Mouse (Mus musculus): ENCODE measurements around the gene Gga3.

The Gga3 gene

DNA sequence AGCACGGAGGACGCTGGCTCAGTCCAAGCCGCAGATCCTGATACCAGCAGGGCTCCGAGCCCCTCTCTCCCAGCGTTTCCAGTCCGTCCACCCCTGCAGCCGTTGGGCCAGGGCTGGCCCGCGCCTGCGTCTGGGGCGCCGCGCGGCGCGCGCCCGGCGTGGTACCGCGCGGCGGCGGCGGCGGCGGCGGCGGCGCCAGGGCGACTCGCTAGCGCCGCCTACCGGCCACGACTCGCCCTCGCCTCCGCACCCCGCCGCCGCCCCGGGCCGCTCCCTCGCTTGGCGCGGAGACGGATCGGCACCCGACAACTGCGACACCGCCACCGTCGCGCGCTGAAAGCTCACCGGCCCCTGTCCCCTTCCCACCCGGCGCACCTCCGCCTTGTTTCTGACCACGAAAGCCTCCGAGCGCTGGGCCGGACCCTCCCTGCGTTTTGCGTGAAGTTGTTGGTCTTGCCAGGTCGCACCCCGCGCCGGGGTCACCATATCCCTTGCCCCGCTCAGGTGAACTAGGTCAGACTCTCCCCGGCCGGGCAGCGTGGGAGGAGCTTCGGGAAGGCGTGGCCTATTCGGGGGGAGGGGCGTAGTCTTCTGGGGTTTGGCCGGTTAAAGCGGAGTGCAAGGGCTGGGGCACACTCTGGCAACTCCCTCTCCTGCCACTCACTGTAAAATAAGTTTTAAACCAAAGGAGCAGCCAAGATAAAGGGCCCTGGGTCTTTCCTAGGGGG is 8.7 kb upstream of the Gga3 start, which contains the start of gene Mif4gd:
Mif4gd (minus strand) TSS at position 560 of the 728 bp plus-strand sequence.
- DNase-seq (ENCODE audit: low spot score), result peak; percentile 78

DNA sequence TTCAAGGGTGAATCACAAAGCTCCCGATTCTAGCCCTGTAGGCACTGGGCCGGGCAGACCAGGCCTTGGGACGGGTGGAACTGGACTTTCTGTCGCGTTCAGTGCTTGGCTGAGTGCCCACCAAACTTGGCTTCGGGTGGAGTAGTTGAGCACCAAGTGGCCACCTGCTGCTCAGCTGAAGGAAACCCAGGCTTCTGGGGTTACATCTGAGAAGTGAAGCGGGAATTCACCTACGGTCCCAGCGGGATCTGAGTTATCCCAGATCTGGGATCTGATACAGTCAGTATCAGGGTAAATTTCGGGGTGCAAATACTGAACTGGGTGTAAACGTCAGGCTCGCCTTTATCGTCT is 8.2 kb upstream of the Gga3 start:
- peak; percentile 69 for DNase-seq (ENCODE audit: low spot score)

DNA sequence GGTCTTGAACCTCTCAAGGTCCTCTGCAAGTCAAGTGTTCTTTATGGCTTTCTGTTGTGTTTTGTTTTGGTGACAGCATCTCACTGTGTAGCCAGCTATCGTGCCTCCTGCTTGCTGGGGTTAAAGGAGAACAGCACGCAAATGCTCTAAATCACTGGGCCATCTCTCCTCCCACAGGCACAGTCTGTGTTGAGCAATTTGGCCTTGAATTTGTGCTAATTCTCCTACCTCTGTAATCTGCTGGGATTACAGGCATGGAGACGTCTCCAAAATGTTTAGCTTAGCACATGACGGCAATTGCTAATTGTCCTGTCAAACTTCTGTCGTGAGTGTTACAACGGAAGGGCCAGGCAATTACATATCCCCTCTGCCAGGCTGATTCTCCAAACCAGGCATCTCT is 7.3 kb upstream of the Gga3 start:
- DNase-seq (ENCODE audit: low spot score), result no peak

DNA sequence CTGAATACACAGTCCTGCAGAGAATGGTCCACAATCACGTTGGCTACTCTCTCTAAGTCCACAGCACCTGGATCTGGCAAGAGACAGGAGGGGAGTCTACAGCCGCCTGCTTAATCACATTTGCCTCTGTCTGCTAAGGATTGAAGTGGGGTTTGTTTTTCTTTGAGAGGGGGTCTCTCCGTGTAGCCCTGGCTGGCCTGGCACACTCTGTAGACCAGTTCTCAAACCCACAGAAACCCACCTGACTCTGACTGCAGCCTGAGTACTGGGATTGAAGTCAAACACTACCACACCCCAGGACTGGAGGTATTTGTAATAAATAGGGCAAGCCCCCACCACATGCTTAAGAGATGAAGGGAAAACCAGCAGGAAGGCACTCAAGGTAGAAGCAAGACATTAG is 5.7 kb upstream of the Gga3 start:
- DNase-seq (ENCODE audit: low spot score), result no peak

DNA sequence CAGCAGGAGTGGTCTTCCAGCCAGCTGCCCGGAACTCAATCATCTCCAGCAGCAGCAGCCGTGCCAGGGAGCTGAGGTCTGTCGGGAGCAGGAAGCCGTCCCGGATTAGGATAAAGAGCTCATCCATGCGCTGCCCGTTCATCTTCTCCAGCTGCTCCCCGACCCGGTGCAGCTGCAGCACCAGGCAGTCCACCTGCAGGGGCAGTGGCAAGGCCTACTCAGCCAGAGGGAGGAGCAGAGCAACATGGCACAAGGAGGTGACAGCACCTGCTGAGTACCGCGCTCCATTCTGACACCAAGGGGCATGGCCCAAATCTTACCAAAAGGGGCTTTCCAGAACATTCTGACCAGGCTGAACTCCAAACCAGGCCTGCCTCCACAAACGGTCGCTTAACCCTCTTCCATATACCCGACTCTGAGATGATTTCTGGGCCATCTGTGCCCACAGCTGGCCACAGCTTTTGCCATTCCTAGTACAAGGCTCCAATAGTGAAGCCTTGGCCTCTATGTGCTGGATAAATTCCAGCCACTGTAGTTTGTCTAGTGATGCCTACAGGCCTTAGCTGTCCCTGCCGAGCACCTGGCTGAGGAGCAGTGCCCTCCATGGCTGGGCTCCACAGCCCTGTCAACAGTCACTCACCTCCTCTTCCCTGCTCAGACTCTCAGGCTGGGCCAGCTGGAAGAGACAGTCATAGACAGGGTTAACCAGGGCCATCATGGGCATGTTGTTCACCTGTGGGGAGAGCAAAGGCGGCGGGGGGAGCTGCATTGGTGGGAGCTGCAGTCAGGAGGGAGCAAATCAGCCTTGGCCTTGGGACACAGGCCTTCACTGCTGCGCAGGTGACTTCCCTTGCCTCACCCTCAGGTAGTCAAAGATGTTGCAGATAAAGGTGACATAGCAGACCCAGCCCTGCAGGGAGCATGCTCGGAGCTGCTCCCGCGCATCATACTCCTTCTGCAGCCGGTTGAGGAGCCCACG is 4.9 kb upstream of the Gga3 start:
- peak; percentile 38 for DNase-seq (ENCODE audit: low spot score)

DNA sequence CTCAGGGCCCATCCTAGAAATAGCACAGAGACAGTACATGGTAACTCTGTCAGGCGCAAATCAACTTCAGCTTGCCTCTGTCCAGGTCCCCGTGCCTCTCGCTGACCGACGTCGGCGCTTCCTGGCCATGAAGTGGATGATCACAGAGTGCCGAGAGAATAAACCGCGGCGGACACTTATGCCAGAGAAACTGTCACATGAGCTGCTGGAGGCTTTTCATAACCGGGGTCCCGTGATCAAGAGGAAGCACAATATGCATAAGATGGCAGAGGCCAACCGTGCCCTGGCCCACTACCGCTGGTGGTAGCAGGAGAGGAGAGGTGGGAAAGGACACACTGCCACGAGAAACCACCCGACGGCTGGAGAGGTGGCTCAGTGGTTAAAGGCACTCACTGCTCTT is 2.9 kb upstream of the Gga3 start:
- DNase-seq (ENCODE audit: low spot score), result no peak

DNA sequence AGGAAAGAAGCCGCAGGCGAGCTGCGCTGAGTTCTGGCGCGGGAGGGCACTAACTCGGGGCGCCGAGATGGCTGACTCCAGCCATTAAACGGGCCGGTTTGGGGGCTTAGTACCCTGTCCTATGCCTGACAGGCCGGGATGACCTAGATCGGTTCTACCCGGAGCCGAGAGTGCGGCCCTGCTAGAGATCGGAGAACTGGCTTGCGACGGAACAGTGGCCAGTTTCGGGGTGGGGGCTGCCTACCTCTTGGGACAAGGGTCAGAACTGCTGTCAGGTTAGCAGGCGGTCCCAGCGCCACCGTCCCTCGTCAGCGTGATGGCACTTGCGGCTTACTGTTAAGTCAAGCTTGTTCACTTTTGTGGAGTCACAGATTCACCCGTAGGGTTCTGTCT is 449 bp upstream of the Gga3 start:
- DNase-seq (ENCODE audit: low spot score), result peak; percentile 30

DNA sequence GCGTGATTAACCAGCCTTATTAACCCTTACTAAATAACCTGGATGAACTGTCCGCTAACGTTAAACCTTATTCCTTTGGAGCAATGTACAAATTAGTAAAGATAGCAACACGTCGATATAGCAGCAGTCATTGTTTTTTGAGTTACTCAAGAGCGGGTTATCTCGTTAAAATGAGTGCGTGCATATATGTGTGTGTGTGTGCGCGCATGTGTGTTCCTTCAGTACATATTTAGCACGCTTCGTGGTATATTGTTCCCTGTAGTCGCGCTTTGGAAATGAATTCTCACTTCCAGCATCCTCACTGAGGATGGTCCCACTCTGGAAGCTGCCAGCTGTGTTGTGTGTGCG is 749 bp downstream of the Gga3 start:
- DNase-seq (ENCODE audit: low spot score), result no peak

DNA sequence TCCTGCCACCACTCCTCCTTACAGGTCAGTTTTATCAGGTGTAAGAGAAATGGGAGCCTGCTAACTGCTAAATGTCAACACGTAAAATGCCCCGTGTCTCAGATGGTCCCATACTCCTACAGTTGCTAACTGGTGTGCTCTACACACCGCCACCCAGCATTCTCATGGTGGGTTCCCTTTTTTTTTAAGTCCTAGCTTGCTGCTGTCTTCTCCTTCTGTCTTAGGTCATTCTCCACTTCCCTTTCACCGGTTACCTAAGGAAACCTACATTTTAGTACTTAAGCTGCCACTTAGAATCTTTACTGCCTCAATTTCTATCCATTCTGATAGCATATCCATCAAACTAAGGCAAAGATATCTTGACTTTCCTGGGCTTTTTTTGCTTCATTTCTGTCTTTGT is 2.7 kb downstream of the Gga3 start:
- no peak for DNase-seq (ENCODE audit: low spot score)

DNA sequence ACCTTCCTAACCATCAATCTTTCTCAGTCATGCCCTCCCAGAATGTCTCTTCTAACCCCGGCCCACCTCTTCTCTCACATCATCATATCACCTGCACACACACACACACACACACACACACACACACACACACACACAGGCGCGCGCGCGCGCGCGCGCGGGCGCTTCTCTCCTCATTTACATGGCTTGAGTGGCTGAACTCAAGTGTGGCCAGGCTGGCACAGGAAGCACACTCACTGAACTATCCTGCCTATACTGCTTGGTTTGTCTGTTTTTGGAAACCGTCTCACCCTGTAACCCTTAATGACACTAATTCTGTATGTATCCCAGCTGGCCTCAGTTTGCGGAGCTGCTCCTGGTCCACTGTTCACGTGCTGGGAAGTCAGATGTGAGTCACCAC is 3.1 kb downstream of the Gga3 start:
- DNase-seq (ENCODE audit: low spot score), result no peak

DNA sequence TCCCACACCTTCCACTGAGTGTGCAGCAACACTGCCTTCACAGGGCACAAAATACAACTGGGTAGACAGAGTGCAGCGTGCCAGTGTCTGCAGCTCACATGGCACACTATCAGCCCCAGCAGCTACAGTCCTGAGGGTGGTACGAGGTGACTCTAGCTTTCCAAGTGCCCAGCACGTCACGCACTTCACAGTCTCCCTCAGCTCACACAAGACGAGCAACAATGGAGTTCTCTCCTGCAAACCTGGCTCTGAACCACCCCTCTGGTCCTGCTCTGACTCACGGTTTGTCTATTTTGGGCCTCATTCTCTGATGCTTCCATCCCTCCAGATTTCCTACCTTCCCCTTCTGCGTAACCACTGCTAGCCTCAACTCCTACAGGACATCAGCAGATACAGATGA is 4.1 kb downstream of the Gga3 start:
- no peak for DNase-seq (ENCODE audit: low spot score)

DNA sequence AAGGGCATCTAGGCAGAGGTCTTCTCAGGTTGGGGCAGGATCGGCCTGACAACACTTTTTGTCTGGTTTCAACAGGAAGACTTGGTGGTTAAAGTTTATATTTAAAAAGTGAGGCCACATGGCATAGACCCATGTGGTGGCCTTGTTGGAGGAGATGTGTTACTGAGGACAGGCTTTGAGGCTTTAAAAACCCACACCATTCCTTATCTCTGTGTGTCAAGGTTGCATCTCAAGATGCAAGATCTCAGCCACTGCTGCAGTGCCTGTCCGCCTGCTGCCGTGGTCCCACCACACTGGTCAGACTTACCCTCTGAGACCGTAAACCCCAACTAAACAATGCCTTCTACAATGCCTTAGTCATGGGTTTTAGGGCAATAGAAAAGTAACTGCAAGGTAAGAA is 5.5 kb downstream of the Gga3 start:
- DNase-seq (ENCODE audit: low spot score), result no peak

DNA sequence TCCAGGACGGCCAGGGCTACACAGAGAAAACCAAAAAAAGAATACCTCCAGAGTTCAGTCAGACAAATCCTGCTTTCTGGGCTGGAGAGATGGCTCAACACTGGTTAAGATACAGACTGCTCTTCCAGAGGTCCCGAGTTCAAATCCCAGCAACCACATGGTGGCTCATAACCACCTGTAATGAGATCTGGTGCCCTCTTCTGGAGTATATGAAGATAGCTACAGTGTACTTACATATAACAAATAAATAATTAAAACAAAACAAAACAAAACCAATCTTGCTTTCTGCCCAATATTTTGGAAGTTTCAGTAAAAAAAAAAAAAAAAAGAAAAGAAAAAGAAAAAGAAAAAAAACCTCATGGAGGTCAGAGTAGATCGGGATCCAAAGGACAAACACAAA is 8.6 kb downstream of the Gga3 start:
- DNase-seq (ENCODE audit: low spot score), result no peak

DNA sequence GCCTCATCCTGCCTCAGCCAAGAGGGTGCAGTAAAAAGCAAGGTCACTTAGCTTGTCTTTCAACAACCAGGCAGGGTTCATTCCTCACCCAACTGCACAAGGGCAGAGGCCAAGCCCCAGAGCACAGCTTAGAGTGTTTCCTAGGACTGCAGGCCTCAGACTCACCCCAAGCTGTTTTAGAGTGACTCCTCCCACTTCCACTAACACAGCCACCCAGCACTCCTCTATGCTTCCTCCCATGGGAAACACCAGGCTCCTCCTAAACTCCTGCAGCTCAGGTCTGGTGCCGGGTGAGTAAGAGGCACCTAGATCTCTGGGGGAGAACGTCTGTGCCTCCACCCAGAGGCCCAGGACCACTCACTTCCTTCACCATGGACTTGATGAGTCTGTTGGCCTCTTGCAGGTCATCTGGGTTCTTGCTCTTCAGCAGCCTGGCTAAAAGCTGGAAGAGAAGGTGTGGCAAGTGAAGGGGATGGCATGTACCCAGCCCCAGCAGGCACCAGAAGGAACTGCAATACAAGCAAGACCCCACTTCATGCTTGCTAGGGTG is 13.2 kb downstream of the Gga3 start:
- peak; percentile 51 for DNase-seq (ENCODE audit: low spot score)

DNA sequence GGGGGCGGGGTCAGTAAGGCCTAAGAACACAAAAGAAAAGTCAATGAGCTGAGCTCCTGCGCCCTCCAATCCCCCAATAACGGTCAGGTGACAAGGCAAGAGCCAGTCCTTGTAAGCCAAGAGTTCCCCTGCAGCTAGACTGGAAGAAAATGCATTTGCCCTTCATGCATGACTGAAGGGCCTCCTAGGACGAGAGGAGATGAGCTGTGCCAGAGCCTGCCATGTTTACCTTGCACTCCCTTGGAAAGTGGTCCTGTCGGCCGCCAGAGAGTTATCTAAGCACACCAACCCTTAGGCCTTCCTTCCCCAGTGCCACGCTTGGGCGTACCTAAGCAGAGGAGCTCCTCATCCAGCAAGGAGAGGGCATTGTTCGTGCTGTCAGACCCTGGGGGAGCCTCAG is 15.9 kb downstream of the Gga3 start:
- DNase-seq (ENCODE audit: low spot score), result no peak

DNA sequence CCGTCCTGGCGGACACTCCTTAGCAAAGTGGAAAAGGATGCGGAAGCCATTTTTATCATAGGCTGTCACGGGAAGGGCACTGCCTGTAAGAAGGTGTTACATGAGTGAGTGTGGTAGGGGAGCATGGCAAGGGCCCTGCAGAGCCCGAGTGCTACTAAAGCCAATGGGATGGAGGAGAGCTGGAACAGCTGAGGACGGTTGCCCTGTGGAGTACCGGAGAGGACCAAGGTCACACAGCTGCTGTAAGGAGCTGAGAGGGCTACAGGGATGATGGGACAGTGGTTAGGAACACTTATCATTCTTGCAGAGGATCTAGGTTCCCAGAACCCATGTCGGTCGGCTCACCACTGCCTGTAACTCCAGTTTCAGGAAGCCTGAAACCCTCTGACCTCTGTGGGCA is 17.4 kb downstream of the Gga3 start:
- no peak for DNase-seq (ENCODE audit: low spot score)

DNA sequence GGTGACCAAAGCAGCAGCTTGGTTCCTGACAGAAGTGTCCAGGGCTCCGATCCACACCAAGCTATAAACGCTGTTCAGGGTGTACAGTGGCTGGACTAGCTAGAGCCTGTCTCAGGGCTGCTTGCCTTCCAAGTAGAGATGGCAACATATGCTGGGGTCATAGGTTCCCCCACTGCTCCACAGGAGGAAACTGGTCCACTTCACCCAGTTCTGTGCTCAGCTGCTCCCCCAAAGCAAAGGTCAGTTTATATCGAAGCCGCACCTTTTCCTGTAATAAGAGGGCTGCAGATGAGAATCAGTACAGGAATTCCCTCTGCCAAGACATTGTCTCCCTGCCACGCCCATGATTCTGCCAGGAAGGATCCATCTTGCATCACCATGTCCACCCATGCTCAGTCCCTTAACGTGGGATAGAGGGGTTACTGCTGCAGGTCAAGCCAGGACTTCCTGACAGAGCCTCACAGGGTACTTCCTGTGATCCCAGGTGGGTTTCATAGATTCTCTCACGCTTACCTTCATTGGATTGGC is 18.2 kb downstream of the Gga3 start:
- DNase-seq (ENCODE audit: low spot score), result no peak

DNA sequence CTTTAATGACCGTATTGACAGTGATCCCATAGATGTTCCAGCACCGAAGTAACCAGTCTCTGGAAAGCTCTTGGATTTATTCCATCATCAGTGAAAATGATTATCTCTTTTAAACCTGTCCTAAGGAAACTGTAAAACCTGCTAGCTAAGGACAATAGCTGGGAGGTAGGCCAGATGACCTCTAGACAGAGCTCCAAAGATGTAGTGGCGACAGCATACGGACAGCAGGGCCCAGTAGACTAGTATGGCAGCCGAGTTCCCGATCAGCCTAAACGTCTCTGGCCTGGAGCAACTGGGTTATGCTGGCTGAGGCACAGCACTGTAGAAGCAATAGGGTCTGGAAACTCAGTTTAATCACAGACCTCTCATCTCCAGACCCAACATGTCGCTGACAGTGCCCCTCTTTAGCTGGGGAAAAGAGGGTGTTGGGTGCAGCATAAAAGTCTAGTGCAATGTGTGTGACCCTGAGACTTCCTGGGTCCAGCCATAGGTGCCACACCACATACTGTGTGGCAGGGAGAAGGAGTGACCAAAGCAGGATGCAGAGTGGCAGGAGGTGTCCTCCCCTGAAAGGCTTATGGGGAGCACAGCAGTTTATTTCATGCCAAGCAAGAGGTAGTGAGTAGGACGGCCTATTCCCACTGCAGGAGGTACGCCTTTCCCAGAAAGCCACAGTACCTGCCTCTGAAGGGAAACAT is 19.3 kb downstream of the Gga3 start:
- DNase-seq (ENCODE audit: low spot score), result no peak

DNA sequence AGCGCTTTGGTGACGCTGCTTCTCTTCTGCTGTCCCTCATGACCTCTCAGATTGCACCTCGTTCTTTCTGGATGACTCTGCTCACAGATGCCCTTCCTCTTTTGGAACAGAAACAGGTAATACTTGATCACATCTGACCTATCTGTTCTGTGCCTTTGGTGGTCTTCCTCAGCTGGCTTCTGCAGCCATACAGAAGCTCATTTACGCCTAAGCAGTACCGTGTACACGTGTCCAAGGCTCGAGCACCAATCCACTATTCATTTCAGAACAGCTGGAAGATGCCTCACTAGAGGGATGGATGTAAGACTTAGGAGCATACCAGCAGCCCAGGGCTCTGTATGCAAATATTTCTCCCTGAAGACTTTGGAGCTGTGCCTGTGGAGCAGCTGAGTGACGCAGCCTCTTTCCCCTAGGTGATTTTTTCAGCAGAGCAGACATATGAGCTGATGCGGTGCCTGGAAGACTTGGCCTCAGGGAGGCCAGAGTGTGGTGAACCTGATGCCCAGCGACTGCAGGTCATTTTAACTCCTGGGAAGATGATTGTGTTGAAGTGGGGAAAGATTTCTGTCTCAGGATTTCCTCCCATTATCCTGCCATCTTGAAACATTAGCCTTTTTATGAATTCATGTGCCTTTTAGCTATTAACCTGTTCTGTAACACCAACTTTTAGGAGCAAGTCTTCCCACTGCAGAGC is 20.8 kb downstream of the Gga3 start:
- DNase-seq (ENCODE audit: low spot score), result no peak

DNA sequence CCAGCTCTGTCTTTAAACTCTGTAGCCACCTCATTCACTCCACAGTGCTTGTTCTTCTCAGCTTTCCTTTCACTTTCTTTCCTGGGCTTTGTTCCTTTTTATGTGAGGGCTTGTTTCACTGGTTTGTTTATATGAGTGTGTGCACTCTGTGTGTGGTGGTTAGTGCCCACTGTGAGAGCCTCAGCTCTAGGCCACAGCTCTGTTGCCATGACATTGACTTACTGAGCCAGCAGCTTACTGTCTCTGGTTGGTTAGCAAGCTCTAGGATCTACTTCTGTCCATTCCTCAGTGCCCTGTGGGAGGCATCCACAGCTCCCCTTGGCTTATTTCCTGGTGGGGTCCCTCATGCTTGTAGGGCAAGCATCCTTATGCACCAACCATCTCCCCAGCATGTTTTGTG is 24.8 kb downstream of the Gga3 start:
- no peak for DNase-seq (ENCODE audit: low spot score)

DNA sequence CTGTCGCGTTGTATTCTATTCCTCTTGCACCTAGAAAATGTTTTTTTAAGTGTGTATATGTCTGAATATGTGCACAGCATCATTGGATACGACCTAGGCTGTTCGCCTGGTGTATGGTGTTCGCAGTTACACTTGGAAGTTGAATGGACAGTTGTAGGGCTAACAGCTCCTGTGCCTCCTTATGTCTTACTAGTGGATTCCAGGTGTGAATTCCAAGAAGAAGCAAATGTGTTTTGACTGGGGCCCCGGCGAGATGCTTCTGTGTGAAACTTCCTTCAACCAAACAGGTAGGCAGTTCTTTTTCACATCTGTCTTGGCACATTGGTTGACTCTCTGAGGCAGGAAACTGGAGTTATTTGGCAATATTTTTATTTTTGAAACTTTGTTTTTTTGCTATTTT is 38.9 kb downstream of the Gga3 start:
- DNase-seq (ENCODE audit: low spot score), result no peak
